Mouse (Mus musculus) adrenal gland, postnatal 4 days (tissue): ENCODE measurements at regions not wholly inside any gene's neighbourhood (a gene's known extent, or its start where the extent isn't known, plus 50 kb on each side); places are given as distances from the start of the nearest gene placed in this dataset.
A peak's percentile ranks its signal among the peaks of the same experiment; 100 is the strongest.
"Not testable (repeated sequence)": the region's sequence is repeated elsewhere in the genome, so short reads cannot be mapped to it uniquely, and the experiment has no call there.

Experiments used
- DNase-seq, 2 experiments: peaks; one replicate each; pipeline ENCODE4 v3.0.0; 2021 to 2022; ENCODE audit warnings: low spot score in 2 of 2, mixed read lengths in 2 of 2

DNA sequence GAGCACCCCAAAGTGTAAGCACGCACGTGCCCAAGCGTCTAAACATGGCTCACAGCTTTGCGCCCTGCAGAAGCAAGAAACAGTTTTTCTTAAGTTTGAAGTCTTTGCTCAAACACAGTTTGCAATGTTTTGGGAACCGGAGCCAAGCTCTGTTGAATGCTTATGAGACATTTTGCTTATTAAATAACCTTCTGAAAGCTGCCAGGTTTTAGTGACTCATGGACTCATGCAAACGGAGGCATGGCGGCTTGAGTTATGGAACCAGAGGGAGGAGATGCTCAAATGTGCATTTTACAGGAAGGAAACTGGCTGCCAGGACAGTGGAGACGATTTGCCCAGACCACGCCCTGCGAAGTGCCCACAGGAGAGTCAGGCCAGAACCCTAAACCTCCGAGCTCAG is 131.0 kb upstream of the Slc38a2 start:
- no peak for DNase-seq

DNA sequence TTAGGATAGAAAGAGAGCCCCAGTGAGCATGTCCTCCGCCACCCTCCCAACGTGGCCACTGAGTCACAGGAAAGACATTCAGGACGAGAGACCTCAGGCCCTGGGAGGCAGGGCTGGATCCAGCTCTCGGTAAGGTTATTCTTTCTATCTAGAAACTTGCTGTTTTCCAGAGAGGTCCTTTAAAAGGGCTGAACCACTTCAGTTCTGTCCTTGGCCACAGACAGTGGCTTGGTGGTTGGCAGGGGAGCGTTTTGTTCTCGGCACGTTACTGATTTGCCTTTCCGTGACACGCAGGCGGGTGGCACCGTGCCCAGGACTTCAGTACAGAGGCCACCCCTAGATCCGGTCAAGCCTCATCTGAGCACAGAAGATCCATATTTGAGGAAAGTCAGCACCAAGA is 130.4 kb upstream of the Slc38a2 start:
- peak in 1 of 2 experiments; percentile 39 for DNase-seq

DNA sequence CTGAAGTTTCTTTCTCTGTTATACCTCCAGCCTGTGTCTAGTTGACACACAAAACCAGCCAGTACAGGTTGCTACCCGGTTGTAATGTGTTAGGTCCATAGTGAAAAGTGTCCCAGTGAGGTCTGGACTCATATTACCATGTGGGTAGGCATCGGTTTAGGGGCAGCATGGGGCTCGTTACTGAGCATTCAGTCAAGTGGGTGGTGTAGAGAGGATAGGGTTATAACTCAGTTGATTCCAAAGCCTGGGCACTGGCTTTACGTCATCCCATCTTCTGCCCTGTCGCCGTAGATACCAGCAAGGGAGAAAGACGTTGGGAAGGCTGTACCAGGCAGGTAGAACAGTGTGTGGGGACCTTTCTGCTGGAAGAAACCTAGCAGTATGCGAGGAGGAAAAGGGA is 129.2 kb upstream of the Slc38a2 start:
- no peak for DNase-seq

DNA sequence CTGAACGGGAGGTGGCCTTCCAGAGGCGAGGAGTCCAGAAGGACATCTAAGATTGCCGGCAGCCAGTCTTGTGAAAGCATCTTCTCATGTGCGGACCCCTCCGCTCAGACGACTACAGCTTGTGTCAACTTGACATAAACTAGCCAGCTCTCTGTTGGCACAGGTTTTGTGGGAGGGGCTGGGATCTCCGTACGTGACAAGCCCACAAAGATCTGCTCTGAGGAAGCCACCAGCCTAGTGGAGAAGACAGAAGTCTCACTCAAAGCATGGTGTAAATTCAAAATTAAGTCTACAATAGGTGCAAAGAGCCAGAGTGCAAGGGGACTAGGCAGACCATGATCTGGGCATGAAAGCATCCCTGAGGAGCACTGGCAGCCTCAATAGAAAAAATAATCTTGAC is 128.4 kb upstream of the Slc38a2 start:
- no peak for DNase-seq

DNA sequence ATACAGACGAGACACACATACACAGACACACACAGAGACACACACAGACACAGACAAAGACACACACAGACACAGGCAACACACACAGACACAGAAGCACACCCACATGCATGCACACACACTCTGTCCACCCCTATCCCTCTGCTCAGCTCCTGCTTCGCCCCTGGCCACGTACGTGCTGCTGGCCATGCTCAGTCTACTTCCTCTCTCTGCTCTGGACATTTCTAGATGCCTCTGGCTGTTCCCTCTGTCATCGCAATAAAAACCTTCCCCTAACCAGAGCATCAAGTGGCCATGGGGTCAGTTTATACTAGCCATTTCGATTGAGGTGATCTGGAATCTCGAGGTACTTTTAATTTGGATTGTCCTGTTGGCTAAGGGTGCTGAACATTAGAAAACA is 118.9 kb upstream of the Slc38a2 start:
- no peak for DNase-seq

DNA sequence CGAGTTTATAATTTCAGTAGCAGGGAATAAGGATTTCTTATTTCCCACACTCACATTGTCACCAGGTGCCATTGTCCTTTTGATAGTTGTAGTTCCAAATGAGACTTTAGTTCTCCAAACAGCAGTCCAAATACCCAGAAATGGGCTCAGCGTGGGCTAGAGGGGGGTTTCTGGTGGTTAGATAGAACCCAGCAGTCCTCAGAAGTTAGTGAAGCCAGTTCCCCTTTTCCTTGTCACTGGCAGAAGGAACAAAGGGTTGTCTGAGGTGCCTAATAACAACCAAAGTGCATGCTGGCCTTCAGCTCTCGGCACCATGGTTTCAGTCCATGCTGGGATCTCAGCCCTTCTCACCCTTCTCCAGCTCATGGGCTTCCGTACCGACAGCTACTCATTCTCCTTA is 118.1 kb upstream of the Slc38a2 start:
- DNase-seq = no peak

DNA sequence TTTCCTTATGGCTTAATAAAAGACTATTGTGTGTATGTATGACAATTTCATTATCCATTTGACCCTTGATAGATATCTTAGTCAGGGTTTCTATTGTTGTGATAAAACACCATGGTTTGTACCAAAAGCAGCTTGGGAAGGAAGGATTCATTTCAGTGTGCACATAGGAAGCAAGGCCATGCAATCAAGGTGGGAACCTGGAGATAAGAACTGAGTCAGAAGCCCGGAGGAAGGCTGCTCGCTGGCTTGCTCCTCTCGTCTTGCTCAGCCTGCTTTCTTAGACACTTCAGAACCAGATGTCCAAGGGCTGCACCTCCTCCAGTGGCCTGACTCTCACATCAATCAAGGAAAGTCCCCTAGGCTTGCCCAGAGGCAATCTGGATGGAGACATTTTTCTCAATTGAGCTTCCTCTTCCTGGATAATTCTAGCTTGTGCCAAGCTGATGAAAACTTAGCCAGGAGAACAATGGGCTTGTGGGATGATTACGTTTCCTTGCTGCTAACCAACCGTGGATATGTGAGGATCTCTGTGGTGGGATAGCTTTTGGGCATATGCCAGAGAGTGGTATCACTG is 117.6 kb upstream of the Slc38a2 start:
- DNase-seq = no peak

DNA sequence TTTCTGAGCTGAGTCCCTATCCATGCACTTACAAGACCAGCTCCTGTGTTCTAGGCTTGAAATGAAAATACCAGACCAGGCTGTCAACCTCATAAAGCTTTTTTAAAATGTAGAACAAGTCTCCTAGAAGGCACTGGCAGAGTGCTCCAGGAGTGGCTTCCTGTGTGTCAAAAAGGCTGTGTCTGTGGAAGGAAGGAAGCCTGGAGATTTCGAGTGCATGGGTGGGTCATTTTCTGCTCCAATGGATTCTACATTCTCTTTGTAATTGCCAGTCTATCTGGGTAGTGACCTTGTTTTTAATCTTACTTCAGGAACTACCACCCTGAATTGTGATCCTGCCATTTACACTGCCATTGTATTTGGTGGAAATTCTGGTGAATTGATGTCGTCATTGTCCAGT is 113.9 kb upstream of the Slc38a2 start:
- DNase-seq = no peak

DNA sequence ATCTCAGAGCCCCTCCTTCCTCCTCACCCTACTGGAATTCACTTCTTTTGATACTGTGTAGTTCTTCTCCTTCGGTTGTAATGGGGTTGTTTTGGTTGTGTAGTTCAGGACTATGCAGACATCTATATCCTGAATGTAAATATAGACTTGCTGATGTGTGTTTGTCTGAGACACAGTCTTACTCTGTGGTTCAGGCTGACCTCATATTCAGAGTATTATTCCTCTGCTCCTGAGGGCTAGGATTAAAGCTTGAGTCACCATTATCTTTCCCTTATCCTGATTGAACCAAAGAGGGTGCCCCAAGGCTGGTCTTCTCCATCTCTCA is 103.2 kb upstream of the Slc38a2 start:
- DNase-seq = no peak

DNA sequence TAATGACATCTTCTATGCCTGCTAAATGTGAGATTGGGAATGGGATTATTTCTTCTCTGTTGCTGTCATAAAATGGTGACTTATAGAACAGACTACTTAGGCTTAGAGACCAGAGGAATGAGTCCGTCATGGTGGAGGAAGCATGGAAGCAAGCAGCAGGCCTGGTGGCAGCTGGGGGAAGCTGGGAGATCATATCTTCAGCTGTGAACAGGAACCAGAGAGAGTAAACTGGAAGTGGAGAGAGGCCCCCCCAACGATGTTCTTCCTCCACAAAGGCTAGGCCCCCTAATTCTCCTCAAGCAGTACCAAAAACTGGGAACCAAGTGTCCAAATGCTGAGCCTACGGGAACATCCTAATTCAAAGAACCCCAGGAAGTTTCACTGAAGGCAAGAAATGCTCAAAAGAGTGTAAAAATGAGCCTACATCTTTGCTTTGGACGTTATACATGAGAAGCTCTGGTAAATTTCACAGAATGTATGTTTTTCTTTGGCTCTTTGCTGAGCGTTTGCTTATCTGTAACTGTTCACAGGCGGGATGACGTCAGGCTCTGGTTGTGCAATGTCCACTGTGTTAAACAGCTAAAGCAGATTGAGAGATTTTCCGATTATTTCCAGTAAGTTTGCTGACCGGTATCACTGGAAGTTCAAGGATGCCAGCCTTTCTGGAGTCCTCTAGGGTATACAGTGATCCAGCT is 102.7 kb upstream of the Slc38a2 start:
- peak in 1 of 2 experiments; percentile 21 for DNase-seq

DNA sequence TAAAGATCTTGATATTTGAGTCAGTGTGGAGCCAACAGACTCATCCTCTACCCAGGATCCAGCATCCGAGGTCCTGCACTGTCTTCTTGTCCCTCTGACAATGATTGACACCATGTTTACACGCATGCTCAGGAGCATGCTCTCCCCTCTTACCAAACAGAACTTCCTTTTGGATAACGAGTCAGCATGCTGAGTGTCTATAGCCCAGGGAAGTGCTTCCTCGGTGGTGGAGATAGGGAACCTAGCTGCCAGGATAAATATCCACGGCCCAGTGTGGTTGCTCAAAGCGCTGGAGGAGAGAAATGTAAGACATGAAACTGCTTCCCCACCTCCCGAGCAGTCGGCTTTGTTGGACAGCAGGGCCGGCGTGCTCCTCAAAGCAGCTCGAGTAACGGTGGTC is 99.7 kb upstream of the Slc38a2 start:
- DNase-seq = no peak

DNA sequence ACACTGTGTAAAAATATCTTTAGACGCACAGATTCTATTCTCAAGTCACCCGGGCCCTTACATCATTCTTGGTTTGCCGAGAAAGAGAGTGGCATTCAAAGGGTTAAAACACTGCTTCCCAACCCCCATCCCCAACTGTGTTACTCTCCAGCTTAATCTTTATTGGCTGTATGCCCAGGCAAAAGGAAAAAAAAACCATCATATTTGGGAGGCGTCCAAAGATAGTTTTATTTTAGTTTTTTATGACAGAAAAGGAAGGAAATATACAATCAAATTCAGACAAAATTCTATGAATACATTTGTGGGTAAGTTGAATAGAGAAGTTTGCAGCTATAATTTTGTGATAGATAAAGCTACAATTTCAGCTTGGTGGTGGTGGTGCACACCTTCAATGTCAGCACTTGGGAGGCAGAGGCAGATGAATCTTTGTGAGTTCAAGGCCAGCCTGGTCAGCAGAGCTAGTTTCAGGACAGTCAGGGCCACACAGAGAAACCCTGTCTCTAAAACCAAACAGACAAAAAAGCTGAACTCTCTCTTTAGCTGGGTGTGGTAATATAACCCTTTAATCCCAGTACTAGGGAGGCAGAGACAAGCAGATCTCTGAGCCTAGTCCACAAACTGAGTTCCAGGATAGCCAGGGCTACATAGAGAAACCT is 98.2 kb upstream of the Slc38a2 start:
- no peak for DNase-seq

DNA sequence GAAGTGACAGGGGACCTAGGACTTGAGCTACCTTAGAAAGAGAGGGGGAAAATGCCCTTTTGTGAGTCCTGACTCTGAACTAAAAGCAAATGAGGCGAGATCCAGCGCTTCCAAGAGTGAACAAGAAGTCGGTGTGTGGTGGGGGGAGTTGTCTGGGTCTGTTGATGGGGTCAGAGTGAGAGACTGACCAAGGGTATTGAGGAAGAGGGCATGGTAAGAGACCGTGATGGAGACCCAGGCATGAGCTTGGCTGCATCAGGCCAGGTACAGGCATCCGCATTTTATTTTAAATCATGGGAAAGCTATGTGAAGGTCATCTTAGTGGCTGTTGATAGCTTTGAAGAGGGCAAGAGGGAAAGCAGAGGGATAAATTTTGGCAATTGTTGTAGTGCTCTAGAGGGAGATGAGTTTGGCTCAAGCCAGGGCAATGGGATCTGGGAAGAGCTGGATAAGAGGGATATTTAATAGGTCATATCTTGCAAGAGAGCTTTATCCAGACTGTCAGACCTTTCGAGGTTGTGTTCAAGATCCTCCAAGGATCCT is 94.7 kb upstream of the Slc38a2 start:
- no peak for DNase-seq

DNA sequence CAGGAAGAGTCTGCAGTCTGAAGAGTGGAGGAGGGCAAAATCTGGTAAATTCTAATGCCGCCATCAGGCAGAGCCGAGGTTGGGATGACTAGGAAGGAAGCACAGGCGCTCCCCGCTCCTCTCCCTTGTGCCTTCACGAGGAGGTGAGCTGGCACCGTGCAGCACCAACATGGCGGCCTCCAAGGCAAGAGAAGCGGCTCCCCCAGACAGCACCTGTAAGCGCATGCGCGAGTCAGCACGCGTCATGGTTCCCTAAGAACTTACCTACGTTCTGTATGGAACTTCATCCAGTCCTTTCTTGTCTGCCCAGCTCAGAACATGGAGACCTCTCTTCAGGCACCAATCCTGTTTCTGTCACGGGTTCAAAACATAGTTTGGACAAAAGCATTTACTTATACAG is 93.7 kb upstream of the Slc38a2 start:
- DNase-seq = no peak

DNA sequence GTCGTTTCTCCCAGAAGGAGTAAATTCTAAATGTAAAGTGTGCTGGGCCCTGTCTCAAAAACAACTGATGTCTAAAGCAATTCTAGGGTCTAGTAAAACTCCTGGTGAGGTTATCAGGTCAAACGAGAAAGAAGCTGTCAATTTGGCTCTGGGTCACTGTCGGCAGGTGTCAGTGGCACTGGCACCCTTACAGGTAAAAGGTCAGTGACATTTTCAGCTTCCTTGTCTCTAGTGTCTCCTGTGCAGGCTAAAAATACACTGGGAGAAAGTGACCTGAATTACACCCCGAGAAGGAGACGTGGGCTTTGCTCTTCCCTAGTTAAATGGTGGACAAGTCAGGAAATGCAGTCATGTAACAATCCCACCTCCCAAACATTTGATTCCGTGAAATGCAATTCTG is 91.8 kb upstream of the Slc38a2 start:
- DNase-seq = no peak

DNA sequence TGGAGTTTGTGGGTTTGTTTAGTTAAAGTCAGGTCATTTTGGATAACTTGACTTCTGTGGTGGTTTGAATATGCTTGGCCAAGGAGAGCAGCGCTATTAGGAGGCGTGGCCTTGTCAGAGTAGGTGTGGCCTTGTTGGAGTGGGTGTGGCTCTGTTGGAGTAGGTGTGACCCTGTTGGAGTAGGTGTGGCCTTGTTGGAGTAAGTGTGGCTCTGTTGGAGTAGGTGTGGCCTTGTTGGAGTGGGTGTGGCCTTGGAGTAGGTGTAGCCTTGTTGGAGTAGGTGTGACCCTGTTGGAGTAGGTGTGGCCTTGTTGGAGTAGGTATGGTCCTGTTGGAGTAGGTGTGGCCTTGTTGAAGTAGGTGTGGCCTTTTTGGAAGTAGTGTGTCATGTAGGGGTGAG is 88.4 kb upstream of the Slc38a2 start:
- not testable (repeated sequence) for DNase-seq

DNA sequence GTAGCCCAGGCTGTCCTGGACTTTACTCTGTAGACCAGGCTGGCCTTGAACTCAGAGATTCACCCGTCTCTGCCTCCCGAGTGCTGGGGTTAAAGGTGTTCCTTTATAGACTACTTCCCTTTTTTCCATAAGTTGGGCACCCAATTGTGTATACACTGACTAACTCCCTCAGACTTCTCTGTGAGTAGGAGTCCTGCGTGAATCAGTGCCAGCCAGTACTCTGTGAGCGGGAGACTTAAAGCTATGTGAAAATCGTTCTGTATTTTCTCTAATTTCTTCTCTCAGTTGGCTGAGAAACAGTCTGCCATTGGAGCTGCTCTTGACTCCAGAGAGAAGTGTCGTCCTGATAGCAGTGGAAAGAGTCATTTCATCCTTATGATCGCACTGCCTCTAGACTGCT is 85.0 kb upstream of the Slc38a2 start:
- DNase-seq = no peak

DNA sequence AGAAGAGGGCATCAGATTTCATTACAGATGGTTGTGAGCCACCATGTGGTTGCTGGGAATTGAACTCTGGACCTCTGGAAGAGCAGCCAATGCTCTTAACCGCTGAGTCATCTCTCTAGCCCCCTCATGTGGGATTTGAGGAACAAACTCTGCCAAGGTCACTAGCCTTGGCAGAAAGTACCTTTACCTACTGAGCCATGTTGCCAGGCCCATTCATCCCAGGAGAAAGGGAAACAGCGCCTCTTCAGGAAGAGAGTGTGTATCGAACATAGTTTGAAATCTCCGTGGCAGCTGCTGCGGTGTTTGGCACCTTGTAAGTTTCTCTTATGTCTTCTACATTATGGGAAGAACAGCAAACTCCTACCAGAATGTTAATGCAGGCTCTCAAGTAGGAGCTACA is 82.0 kb upstream of the Slc38a2 start:
- no peak for DNase-seq

DNA sequence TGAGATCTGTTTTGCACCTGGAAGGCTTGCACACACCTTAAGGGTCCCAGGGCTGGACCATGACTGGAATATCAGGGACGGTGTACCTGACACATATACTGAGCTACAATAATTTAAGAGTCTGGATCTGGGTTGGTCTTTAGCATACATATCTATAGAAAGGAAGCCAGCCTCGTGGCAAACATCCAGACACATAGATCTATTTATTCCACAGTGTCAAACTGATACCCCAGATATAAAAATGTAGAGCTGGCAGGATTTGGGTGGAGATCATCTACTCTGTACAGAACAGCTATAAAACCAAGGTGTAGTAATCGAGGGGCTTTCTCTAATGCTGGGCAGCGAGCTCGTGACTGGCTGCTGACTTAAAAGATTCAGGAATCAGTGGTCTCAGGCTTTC is 81.1 kb upstream of the Slc38a2 start:
- DNase-seq = no peak

DNA sequence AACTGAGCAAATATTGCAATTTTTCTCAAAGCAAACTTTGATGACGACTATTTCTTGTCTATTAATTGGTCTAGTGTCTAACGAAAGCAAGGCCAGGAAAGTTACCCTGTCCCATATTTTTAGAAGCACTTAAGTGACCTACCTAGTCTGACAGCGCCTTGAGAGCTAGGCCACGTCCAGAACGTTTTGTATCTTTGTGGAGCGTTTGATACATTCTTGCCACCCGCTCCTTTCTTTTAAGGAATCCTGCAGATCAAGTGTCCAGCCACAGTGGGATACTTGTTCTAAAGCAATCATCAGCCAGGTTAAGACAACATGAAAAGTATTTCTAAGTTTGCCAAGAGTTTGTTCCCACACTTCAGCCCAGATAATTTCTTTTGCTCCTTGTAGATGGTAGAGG is 79.8 kb upstream of the Slc38a2 start:
- no peak for DNase-seq

DNA sequence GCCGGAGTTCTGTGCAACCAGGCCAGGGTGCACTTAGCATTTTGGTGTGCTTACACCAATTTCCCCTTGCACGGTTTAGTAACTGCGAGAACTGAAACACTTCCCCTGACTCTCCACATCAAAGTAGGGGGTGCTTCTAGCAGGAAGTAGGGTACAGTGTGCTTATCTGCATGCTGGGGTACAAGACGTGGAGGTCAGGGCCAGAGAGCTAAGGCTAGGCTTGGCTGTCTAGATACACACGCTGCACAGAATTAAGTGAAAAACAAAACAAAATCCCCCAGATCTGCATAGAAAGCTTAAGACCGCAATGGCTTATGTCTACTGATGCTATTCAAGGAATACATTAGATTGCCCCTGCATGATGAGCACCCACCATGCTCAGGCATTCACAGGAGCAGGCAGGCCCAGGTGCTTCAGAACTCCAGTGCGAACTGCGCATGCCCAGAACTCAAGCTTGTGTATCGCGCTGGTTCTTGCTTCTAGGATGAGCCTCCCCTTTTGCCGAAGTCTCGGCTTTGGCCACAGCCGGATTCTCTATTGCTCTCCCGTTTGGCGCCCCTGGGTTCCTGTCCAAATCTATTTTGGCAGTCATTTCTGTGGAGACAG is 78.9 kb upstream of the Slc38a2 start:
- DNase-seq = no peak

DNA sequence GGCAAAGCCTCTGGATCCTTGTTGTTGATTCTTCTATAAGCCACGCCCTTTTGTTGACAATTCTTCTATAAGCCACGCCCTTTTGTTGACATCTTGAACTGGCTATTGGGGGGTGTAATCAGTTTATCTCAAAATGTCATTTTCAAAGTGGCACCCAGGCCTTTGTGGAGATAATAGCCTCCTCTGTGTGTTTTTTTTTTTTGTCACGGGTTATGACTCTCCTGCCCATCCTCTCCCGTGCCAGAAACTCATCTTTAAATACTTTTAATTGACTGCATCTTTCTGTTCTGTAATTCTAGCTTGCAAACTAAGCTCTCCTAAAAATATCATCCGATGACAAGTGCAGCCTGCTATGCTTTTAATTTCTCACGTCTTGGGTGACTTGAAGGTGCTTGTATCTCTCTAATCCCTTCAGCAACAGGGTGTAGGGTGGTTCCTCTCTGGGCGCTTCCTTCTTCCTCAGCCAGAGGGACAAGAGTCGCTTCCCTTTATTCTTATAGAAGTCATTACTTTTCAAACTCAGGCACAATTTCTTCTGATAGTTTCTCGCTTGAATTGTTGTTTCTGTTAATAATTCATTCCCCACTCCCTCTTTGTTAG is 77.0 kb upstream of the Slc38a2 start:
- DNase-seq = no peak
